Mouse (Mus musculus): ENCODE results near the gene Fkrp. TPM values are rescaled to one million over a fixed set of nuclear protein-coding genes. Genes with fewer than 3 reads are reported as not detected.

Fkrp gene
- polyA plus RNA-seq, 2 experiments from 2014 or later, result 6.5 to 7.5 TPM

DNA sequence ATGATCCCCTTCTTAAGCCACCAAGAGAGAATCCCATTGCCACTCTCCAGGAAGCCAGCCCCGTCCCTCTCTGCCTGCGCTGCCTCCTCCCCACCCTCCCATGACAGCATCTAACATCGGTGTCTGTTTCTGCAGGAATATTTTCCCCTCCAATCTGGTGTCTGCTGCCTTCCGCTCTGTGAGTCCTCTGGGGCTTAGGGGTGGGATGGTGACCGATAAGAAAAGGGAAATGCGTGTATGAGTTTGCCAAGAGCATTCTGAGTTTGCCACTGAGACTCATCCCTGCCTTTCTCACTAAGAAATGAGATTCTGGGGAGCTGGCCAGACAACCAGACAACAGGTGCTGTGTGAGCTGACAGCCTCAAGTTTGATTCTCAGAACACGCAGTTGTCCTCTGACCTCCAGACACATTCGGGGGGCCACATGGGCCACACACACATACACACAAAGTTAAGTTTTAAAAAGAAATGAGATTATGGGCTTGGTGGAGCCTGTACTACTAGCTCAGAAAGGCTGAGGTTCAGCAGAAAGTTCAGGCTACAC, 30.9 kb downstream of the Fkrp start:
- no peak for ATAC-seq

DNA sequence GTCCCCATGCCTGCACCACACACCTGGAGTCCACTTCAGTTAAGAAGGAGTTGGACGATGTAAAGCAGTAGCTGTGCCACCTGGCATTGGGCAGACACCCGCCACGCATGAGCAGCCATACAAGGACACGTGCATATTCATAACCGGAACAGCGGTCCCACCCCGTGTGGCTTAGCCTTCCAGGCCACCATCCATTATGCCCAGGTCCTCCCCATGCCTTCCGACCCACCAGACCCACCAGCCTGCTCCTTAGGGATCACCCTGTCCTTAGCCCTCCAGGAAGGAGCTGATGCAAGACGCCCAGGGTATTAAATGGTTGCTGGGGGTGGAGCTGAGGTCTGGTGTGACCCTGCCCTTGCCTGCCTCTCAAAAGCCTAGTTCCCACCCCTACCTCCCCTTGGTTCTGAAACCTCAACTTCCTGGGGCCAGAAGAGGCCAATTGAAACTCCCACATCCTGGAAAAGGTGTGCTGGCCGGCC, 32.0 kb downstream of the Fkrp start:
- no peak for ATAC-seq

DNA sequence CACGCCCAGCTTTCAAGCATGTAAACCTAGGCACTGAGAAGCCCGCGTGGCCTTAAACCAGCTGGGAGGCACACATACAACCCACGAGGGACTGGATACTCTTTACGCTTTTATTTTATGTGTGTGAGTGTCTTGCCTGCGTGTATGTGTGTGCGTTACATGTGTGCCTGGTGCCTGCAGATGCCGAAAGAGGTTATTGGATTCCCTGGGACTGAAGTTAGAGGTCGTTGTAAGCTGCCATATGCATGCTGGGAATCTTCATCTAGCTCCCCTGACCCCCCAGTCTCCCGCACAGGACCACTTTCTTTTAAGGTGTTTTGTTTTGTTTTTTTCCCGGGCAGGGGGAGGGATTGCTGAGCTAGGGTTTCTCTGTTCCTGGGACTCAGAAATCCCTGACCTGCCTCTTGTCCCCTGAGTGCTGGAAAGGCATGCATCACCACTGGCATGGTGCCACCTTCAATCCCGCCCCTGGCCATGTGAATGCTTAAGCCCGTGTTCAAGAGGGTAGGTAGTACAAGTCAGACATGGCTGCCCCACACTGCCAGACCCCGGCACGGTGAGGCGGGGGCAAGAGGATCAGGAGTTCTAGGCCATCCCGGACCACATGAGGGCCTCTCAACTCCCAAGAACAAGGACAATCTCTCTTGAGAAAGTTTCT, 32.6 kb downstream of the Fkrp start:
- ATAC-seq, result no peak

DNA sequence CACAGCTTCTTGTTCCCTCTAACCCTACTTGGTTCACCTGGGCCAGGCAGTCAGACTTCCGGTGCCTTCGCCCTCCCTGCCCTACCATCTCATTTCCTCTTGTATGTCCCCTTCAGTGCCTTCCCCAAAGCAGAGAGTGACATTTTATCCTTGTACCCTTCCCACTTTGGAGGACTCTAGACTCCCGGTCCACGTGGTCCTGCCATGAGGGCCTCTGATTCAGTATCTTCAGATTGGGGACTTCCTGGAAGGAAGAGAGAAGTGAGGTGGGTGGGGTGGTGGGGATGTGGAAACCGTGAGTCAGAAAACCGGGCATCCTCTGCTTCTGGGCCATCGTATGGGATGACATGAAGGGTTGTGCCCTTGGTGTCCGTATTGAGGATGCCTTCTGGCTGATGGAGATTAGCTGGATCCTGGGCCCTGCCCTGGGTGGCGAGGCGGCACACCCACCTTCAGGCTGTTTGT, 33.3 kb downstream of the Fkrp start:
- ATAC-seq, result peak; percentile 32

DNA sequence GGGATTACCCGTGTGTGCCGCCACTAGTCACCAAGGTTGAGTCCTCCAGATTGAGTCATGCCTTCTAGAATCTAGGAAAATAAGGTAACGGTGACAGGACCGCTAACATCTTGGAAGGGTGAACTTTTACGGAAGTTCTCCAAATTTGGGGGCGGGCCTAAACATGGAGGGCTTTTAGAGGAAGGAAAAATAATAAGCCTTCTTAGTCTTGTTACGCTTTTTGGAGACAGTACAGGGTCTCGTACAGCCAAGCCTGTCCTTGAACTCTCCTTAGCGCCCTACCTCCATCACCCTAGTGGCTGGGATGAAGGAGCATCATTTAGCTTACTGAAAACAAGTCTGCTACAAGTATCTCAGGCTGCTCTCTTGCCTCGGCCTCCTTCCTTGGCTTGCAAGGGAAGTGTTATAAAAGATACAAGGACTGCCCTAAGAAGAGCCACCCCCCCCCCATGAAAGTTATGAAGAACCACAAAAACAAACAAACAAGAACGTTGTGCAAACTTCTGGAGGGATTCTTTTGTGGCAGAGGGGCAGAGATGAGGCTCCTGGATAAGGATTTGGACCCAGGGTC, 33.9 kb downstream of the Fkrp start:
- ATAC-seq, result no peak

DNA sequence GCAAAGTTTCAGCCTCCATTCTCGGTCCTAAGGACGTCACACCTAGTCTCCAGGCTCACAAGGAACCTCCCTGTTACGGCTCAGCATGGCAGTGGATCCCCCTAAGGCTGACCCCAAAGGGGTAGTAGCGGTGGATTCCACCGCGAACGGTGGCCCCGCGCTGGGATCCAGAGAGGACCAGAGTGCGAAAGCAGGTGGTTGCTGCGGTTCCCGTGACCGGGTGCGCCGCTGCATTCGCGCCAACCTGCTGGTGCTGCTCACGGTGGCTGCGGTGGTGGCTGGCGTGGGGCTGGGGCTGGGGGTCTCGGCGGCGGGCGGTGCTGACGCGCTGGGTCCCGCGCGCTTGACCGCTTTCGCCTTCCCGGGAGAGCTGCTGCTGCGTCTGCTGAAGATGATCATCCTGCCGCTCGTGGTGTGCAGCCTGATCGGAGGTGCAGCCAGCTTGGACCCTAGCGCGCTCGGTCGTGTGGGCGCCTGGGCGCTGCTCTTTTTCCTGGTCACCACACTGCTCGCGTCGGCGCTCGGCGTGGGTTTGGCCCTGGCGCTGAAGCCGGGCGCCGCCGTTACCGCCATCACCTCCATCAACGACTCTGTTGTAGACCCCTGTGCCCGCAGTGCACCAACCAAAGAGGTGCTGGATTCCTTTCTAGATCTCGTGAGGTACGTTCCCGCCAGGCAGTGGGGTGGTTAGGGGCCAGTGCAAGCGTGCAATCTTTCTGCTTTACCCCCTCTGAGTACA, 34.5 kb downstream of the Fkrp start:
- ATAC-seq, result no peak

DNA sequence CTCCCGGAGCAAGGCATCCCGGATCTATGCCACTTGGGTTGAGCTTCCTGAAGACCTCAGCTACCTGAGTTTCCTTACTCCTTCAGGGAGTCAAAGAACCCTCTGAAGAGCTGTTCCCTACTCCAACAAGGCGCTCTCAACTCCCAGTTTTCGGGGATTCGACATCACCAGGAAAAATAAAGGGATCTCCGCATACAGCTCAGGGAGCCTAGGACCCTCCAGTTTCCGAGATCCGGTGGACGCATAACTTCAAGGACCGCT, 35.0 kb downstream of the Fkrp start:
- ATAC-seq, result no peak

DNA sequence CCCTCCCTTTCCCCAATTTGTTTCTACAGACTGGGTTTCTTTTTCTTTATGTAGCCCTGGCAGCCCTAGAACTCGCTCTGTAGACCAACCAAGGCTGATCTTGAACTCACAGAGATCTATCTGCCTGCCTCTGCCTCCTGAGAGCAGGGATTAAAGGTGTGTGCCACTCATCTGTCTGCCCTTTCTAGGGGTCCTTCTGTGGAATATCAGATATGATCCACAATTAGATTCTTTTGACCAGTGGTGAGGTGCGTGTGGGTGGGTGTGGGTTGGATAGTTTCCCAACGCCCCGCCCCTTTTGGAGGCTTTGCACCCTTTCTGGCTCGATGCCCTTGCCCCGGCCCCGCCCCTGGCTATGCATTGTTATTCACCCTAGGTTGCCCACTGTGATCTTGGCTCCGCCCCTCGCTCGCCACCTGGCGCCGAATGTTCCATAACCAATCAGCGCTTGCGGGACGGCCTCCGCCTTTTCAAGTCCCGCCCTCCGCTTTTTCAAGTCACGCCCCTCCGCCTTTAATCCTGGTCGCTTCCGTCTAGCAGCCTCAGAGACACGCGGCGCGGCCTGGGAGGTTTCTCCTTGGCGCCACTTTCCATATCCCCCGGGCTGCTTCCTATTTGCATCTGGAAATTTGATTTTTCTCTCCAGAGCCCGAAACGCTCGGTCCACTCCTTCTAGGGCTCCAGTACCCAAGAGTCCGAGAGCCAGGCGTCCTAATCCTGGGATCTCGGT, 35.5 kb downstream of the Fkrp start, which contains the start of gene Slc1a5:
TSS of gene Slc1a5 (plus strand) at position 516 of the 730 bp plus-strand sequence.
- peak; percentile 86 for ATAC-seq

DNA sequence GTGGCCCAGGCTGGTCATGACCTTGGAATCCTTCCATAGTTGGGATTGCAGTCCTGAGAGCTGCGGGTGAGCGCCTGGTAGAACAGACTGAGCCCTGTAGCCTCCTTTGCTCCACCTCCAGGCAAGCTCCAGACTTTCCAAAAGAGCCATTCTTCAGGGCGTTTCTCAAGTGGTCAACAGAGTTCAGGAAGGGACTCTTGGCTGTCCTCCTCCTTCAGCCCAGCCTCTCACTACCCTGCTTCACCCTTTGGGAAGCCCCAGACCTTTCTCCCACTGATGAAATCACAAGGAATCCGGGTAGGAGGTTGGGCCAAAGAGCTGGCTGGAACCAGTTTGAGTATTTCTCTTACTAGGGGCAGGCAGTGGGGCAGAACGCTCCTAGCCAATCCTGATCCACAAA, 36.5 kb downstream of the Fkrp start:
- ATAC-seq, result no peak

DNA sequence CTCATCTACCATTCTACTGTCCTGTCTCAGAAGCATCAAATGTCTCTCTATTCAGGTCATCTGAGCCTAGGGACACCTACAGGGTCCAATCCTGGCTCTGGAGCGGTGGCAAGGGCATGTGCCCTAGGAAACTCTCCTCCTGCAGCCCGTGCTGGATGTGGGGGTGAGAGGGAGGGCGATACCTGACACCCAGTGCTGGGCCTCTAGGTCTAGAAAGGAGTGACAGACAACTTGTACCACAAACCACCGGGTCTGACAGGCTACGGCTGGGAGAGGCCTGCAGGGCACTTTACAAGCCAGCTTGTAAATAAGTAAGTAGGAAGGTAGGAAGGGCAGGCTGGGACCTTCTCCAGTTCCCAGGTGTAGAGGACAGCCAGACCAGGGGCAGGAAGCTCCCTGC, 40.6 kb downstream of the Fkrp start:
- no peak for ATAC-seq

DNA sequence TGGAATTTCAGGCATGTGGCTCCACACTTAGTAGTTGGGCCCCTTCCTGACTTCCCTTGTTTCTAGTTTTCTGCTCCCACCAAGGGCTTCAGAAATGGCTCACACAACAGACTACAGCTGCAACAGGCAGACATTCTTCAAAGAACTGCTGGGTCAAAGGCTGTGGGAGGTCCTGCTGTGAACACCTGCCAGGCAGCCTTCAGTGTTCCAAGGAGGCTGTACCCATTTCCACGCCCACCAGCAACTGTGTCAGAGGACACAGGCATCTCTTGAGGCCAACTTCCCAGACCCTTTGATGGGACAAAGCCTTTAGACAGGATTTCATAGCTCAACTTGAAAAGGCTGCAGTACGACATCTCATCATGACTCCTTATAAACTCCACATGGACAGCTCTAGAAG, 50.1 kb downstream of the Fkrp start:
- ATAC-seq, result no peak

DNA sequence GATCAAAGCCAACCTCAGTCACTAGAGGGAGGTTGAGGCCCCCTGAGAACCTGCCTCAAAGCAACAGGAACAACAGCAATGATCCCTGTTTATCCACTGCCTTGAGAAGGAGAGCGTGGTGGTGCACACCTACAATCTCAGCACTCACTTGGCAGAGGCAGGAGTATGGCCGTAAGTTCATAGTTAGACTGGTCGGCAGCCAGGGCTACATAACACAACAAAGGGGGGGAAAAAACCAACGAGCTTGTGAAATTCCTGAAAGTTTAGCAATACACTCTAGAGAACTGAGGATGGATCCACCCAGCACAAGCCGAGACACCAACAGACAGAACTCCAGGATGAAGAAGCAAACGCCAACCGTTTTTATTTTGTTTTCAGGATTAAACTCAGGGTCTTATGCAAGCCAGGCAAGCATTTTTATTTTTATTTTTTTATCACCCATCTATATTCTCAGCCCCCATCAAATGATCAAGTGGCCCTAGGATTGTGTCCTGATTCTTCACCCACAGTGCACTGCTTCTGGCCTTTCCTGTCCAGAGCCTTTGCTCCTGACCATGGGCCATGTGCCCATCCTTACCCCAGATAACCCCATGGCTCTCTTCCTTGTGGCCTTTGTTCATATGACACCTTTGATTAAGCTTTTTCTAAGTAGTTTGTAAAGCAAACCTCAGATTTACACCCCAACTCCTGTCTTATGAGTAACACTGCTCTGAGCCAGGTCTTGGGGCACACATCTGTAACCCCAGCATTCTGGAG, 52.9 kb downstream of the Fkrp start:
- ATAC-seq, result no peak

DNA sequence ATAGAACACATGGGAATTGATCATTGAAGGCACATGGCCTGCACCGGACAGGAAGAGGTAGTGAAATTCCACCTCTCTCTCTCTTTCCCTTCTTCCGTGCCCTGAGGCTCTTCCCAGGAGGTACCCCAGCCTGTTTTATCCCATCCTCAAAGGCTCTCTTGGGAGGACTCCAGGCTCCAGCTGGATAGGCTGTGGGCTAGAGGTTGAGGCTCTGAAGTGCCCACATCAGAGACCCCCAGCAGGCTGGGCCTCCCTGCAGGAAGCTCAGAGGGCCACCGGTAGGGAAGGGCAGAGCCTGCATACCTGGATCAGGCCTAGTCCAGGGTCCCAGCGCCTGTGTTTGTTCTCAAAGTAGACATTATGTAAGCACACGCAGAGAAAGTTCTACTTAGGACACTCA, 54.9 kb downstream of the Fkrp start:
- ATAC-seq, result no peak

DNA sequence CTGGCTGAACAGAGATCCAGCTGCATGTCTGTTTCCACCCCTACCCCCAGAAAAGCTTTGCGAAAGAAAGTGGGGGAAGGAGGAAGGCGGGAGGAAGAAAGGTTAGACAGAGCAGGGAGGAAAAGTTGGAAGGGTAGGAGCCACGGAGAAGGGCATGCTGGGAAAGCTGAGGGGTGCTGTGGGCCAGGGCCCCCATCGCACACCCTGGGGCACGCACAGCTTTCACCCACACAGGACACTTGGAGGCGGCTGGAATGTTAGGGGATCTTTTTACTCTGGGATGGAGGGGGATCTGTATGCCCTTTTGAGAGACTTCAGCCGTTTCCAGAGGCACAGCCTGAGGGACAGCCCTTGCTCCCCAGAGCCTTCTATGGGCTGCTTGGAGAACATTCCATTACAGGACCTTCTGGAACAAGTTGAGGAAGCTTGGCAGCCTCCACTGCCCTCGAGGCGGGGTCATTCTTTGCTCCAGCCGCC, 55.5 kb downstream of the Fkrp start:
- ATAC-seq, result no peak

DNA sequence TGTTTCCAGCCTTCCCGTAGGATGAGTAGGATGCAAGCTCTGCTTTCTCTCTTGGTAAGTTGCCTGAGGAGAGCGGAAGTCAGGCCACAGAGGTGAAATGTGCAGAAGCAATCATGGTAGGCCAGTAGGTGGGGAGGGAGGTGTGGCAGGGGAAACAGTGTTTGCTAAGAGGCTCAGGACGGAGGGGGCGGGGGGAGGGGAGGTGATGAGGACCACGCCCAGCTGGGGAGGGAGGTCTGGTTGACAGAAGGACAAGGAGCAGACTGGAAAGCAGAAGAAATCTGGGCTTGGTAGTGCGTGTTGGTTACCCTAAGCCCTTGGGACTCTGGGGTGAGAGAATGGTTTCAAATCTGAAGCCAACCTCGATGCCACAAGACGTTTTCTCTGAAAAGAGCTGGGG, 56.2 kb downstream of the Fkrp start:
- peak; percentile 57 for ATAC-seq

Other genes starting within 250 kb of the Fkrp start
- 1 to 10 TPM; 2.1 to 2.2 TPM for gene Arhgap35, start 201.7 kb downstream of the Fkrp start, polyA plus RNA-seq (2017; shearing (Covaris generic))
- gene Ceacam15, start 141.0 kb downstream of the Fkrp start, polyA plus RNA-seq (2017; shearing (Covaris generic)), result under 1 TPM in 1 of 2 experiments, not detected in 1; 0.32 TPM
- not detected for gene Ceacam9, start 94.8 kb downstream of the Fkrp start, polyA plus RNA-seq (2017; shearing (Covaris generic))
- gene Ap2s1, start 78.3 kb downstream of the Fkrp start, polyA plus RNA-seq (2017; shearing (Covaris generic)), result 100 to 1,000 TPM; 101 to 111 TPM
- gene Slc1a5, start 35.4 kb downstream of the Fkrp start, polyA plus RNA-seq (2017; shearing (Covaris generic)), result 100 to 1,000 TPM; 143 to 179 TPM
- gene Strn4, start 843 bp downstream of the Fkrp start, polyA plus RNA-seq (2017; shearing (Covaris generic)), result 10 to 100 TPM; 23.0 to 23.1 TPM
- gene Prkd2, start 26.2 kb upstream of the Fkrp start, polyA plus RNA-seq (2017; shearing (Covaris generic)), result 10 to 100 TPM; 45.7 to 47.6 TPM
- not detected for gene Dact3, start 58.6 kb upstream of the Fkrp start, polyA plus RNA-seq (2017; shearing (Covaris generic))
- not detected for gene Gng8, start 75.1 kb upstream of the Fkrp start, polyA plus RNA-seq (2017; shearing (Covaris generic))
- 10 to 100 TPM; 11.8 to 13.2 TPM for gene Ptgir, start 89.8 kb upstream of the Fkrp start, polyA plus RNA-seq (2017; shearing (Covaris generic))
- 100 to 1,000 TPM; 106 to 159 TPM for gene Calm3, start 107.4 kb upstream of the Fkrp start, polyA plus RNA-seq (2017; shearing (Covaris generic))
- not detected for gene Pnmal2, start 128.0 kb upstream of the Fkrp start, polyA plus RNA-seq (2017; shearing (Covaris generic))
- gene Pnmal1, start 142.9 kb upstream of the Fkrp start, polyA plus RNA-seq (2017; shearing (Covaris generic)), result not detected
- 1 to 10 TPM; 3.6 to 4.2 TPM for gene Gm42372, start 166.4 kb upstream of the Fkrp start, polyA plus RNA-seq (2017; shearing (Covaris generic))
- under 1 TPM in 1 of 2 experiments, not detected in 1; 0.16 TPM for gene Ccdc8, start 176.0 kb upstream of the Fkrp start, polyA plus RNA-seq (2017; shearing (Covaris generic))
- 10 to 100 TPM; 49.6 to 63.3 TPM for gene Ppp5c, start 211.2 kb upstream of the Fkrp start, polyA plus RNA-seq (2017; shearing (Covaris generic))
- under 1 TPM; 0.32 to 0.49 TPM for gene Hif3a, start 245.7 kb upstream of the Fkrp start, polyA plus RNA-seq (2017; shearing (Covaris generic))

Measured in activated CD4-positive, CD25-positive, alpha-beta regulatory T cell, adult 4 months (primary cell).